Mouse (Mus musculus) forebrain, embryonic 15.5 days (tissue): Measurements from ENCODE around the gene Cdr2l. TPM values are rescaled to one million over a fixed set of nuclear protein-coding genes. Genes with fewer than 3 reads are reported as not detected.

Source experiments
- ATAC-seq: fragments of 200-750 bp; cut with Nextera tagmentation; replicated peaks from 2 replicates; pipeline ENCODE4 v1.8.0; 2017; ENCODE audit warnings: mild to moderate bottlenecking, moderate TSS enrichment, moderate library complexity
- H3K27ac ChIP-seq: fragments of 300-500 bp; sonication (generic); replicated peaks from 2 replicates; pipeline ENCODE4 v1.5.1; 2015; ENCODE audit warnings: mild to moderate bottlenecking, inconsistent platforms
- H3K27me3 ChIP-seq: fragments of 300-500 bp; sonication (generic); 2 replicates; pipeline ENCODE4 v1.6.1; 2015; ENCODE audit warnings: inconsistent platforms
- H3K36me3 ChIP-seq: fragments of 300-500 bp; sonication (generic); 2 replicates; pipeline ENCODE4 v1.6.1; 2015; ENCODE audit warnings: mild to moderate bottlenecking, inconsistent platforms
- H3K4me1 ChIP-seq: fragments of 300-500 bp; sonication (generic); 2 replicates; pipeline ENCODE4 v1.6.1; 2015; ENCODE audit warnings: inconsistent platforms
- H3K4me2 ChIP-seq: fragments of 300-500 bp; sonication (generic); replicated peaks from 2 replicates; pipeline ENCODE4 v1.6.1; 2015; ENCODE audit warnings: mild to moderate bottlenecking, inconsistent platforms
- H3K4me3 ChIP-seq: fragments of 300-500 bp; sonication (generic); 2 replicates; pipeline ENCODE4 v1.5.1; 2015; ENCODE audit warnings: mild to moderate bottlenecking, inconsistent platforms
- H3K9ac ChIP-seq: fragments of 300-500 bp; sonication (generic); replicated peaks from 2 replicates; pipeline ENCODE4 v1.6.1; 2015; ENCODE audit warnings: mild to moderate bottlenecking, inconsistent platforms
- H3K9me3 ChIP-seq: fragments of 300-500 bp; sonication (generic); 2 replicates; pipeline ENCODE4 v1.6.1; 2016; ENCODE audit warnings: inconsistent platforms
- WGBS: fragments of 180-500 bp; shearing (Covaris S2); methylation state at CpG from one replicate; pipeline ENCODE4 v1.1.7; 2015; ENCODE audit warnings: mixed read lengths; 5-methylcytosine and 5-hydroxymethylcytosine counted together
- polyA plus RNA-seq: library from polyadenylated mRNA; unstranded; fragments of >200 nt; fragmentation: Nextera tagmentation; extraction: Ambion mirVana; gene quantifications from 2 replicates; pipeline ENCODE4 v1.2.1, GENCODE M21; 2015

The Cdr2l gene
- polyA plus RNA-seq, 1 experiment from 2014 or later: 21.2 TPM

DNA sequence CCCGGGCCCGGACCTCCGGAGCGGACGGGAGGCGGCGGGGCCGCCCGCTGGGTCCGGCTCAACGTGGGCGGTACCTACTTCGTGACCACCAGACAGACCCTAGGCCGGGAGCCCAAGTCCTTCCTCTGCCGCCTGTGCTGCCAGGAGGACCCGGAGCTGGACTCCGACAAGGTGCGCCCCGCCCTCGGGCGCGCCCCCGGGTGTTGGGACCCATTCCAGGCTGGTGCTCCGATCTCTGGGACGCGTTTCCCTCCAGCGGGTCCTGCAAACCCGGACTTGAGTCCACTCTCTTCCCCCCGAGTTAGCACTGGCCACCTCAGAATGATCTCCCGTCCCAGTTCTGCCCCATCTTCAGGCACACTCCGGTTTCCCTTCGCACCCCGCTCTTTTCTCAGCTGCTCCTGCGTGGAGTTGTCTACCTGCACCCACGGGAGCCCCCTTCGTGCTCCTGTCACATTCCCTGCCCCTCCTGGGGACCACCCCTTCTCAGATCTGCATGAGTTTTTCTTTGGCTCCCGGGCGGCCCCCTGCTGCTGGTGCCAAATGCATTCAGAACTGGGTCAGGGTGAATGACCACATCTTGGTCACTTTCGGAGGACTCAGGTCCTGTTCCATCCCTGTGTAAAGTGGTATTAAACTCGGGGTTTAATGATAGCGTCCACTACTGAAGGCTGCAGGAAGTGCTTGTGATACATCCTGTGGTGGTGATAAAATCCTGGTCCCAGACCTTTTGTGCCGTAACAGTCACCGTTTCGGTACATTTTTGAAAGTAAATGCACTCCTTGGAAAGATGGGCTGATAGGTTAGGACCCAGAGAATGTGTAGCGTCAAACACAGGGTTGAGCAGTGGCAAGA is 38.8 kb downstream of the Cdr2l start:
- 2% methylated on average over 36 of the region's 45 CpGs for WGBS

GRCm38 (mm10) chr11:115421328-115421727 is 39.6 kb downstream of the Cdr2l start:
- H3K4me1 ChIP-seq: peaks cover 28% of the 10 kb centered on the region
- peak overlapping the region; percentile 97; the same call in 1 of the 2 replicates for H3K4me3 ChIP-seq
- H3K4me2 ChIP-seq: peak overlapping the region; percentile 93
- WGBS: 61% methylated on average over 1 of the region's 1 CpGs
- H3K9me3 ChIP-seq: no peaks in the 10 kb centered on the region
- no peak overlapping the region for H3K27ac ChIP-seq
- no peaks in the 10 kb centered on the region for H3K27me3 ChIP-seq
- peaks cover 10% of the 10 kb centered on the region for H3K36me3 ChIP-seq
- peak overlapping the region; percentile 97 for H3K9ac ChIP-seq
- ATAC-seq: no peak

More for the DNA sequence above, 38.8 kb downstream of the Cdr2l start:
- peak; percentile 73 for ATAC-seq
- Histone ChIP-seq H3K4me1 (peaks cover 28% of the 10 kb centered on the region), H3K9me3 (no peaks in the 10 kb centered on the region), H3K27me3 (no peaks in the 10 kb centered on the region), H3K4me3 (peak overlapping the region; percentile 97), H3K36me3 (peaks cover 13% of the 10 kb centered on the region), H3K4me2 (peak overlapping the region; percentile 93), H3K9ac (peak overlapping the region; percentile 97), H3K27ac (peak overlapping the region; percentile 84)

GRCm38 (mm10) chr11:115421972-115422371 is 40.3 kb downstream of the Cdr2l start:
- 87% methylated on average over 16 of the region's 16 CpGs for WGBS
- no peak overlapping the region for H3K4me2 ChIP-seq
- peaks cover 13% of the 10 kb centered on the region for H3K36me3 ChIP-seq

DNA sequence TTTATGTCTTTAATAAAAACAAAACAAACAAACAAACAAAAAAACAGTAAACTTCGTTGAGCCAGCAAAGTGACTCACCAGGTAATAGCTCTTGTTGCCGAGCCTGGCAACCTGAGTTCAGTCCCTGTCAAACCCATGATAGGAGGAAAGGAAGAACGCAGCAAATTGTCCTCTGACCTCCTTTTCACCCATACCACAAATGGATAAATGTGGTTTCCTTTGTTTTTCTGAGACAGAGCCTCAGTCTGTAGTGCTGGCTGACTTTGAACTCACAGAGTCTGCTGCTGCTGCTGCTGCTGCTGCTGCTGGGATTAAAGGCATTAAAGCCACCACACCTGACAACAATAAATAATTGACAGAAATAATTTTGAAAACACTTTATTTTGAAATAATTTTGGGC is 41.4 kb downstream of the Cdr2l start:
- peaks cover 13% of the 10 kb centered on the region for H3K36me3 ChIP-seq
- no peaks in the 10 kb centered on the region for H3K9me3 ChIP-seq
- ATAC-seq: no peak
- H3K27me3 ChIP-seq: no peaks in the 10 kb centered on the region
- no peak overlapping the region for H3K27ac ChIP-seq
- no peak overlapping the region for H3K4me3 ChIP-seq
- peaks cover 35% of the 10 kb centered on the region for H3K4me1 ChIP-seq
- H3K4me2 ChIP-seq: no peak overlapping the region
- no peak overlapping the region for H3K9ac ChIP-seq
- WGBS: 89% methylated on average over 3 of the region's 3 CpGs

More at GRCm38 (mm10) chr11:115421972-115422371, 40.3 kb downstream of the Cdr2l start:
- Histone ChIP-seq H3K27ac (no peak overlapping the region), H3K27me3 (no peaks in the 10 kb centered on the region), H3K9ac (no peak overlapping the region), H3K9me3 (no peaks in the 10 kb centered on the region), H3K4me1 (peaks cover 28% of the 10 kb centered on the region), H3K4me3 (no peak overlapping the region)
- ATAC-seq: no peak

- Histone ChIP-seq H3K27me3 (no peaks in the 10 kb centered on the region), H3K9me3 (no peaks in the 10 kb centered on the region), H3K4me1 (peaks cover 22% of the 10 kb centered on the region), H3K4me3 (no peak overlapping the region), H3K27ac (no peak overlapping the region), H3K9ac (no peak overlapping the region), H3K4me2 (no peak overlapping the region), H3K36me3 (peaks cover 19% of the 10 kb centered on the region)
- ATAC-seq: no peak
- 88% methylated on average over 7 of the region's 7 CpGs for WGBS
Observed at GRCm38 (mm10) chr11:115424666-115425065, 43.0 kb downstream of the Cdr2l start.

DNA sequence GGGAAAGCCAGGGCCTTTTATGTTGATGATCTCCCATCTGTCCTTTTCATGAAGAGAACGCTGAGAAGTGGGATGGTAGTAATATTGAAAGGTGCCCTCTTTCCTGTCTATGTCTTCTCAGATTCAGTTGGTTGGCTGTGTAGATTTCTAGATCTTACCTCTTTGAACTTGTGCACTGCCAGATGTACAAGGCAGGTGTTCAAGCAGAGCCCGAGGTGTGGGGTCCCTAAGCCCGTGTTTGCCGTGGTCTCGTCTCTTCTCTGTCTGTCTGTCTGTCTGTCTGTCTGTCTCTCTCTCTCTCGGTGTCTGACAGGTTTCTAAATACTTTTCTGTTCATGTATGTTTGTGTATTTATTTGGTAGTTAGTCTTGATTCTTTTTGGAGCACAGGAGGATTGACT is 44.0 kb downstream of the Cdr2l start:
- no peak overlapping the region for H3K4me2 ChIP-seq
- peaks cover 21% of the 10 kb centered on the region for H3K4me1 ChIP-seq
- WGBS: 89% methylated on average over 6 of the region's 6 CpGs
- no peak overlapping the region for H3K27ac ChIP-seq
- H3K9ac ChIP-seq: no peak overlapping the region
- no peak overlapping the region for H3K4me3 ChIP-seq
- no peaks in the 10 kb centered on the region for H3K9me3 ChIP-seq
- ATAC-seq: no peak
- peaks cover 25% of the 10 kb centered on the region for H3K36me3 ChIP-seq
- H3K27me3 ChIP-seq: no peaks in the 10 kb centered on the region

GRCm38 (mm10) chr11:115427482-115428331 is 46.0 kb downstream of the Cdr2l start:
- H3K4me1 ChIP-seq: peaks cover 11% of the 10 kb centered on the region
- H3K9me3 ChIP-seq: no peaks in the 10 kb centered on the region
- peaks cover 41% of the 10 kb centered on the region for H3K36me3 ChIP-seq
- H3K27me3 ChIP-seq: no peaks in the 10 kb centered on the region
- peak overlapping the region; percentile 39 for H3K4me2 ChIP-seq
- peak overlapping the region; percentile 66 for H3K27ac ChIP-seq
- 32% methylated on average over 20 of the region's 20 CpGs for WGBS
- peak overlapping the region; percentile 27 for H3K9ac ChIP-seq
- peak overlapping the region; percentile 10; the same call in 1 of the 2 replicates for H3K4me3 ChIP-seq
- peak; percentile 72 for ATAC-seq

DNA sequence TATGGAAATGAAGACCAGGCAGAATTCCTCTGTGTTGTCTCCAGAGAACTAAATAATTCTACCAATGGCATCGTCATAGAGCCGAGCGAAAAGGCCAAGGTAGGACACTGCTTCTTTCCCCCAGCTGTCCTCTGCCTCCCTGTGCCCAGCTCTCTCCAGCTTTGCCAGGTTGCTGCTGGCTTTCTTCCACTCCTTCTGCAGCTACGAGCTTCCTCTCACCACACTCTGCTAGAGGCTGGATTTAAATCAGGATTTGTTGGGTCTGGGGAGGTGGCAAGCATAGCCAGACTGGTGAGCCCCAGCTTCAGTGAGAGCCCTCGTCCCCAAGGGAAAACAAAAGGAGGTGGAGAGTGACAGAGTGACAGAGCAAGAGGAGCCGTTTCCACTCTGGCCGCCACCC is 47.6 kb downstream of the Cdr2l start:
- no peak overlapping the region for H3K9ac ChIP-seq
- H3K27me3 ChIP-seq: no peaks in the 10 kb centered on the region
- no peaks in the 10 kb centered on the region for H3K9me3 ChIP-seq
- H3K4me2 ChIP-seq: no peak overlapping the region
- H3K27ac ChIP-seq: no peak overlapping the region
- peaks cover 41% of the 10 kb centered on the region for H3K36me3 ChIP-seq
- 86% methylated on average over 7 of the region's 7 CpGs for WGBS
- ATAC-seq: no peak
- peaks cover 11% of the 10 kb centered on the region for H3K4me1 ChIP-seq
- H3K4me3 ChIP-seq: no peak overlapping the region

DNA sequence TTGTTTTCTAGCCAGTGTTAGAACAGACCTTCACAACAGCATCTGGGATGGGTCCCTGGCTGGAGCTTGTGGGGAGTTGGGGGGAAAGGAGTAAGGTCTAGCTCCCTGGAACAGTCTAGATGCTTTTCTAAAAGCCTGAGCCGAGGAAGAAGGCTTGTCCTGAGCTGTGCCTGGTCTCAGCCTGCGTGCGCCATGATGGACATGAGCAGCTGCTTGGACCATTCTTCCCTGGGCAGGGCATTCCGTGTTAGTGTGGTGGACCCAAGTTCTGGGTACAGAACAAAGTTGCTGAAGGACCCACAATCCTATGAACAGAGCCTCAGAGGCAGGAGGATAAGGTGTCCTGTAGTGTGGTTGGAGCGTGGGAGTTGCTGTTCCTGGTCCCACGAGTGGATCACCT is 48.8 kb downstream of the Cdr2l start:
- Histone ChIP-seq H3K36me3 (peaks cover 37% of the 10 kb centered on the region), H3K4me1 (peaks cover 14% of the 10 kb centered on the region), H3K27me3 (no peaks in the 10 kb centered on the region), H3K9me3 (no peaks in the 10 kb centered on the region), H3K4me2 (no peak overlapping the region), H3K4me3 (no peak overlapping the region), H3K27ac (no peak overlapping the region), H3K9ac (no peak overlapping the region)
- 96% methylated on average over 6 of the region's 6 CpGs for WGBS
- no peak for ATAC-seq

DNA sequence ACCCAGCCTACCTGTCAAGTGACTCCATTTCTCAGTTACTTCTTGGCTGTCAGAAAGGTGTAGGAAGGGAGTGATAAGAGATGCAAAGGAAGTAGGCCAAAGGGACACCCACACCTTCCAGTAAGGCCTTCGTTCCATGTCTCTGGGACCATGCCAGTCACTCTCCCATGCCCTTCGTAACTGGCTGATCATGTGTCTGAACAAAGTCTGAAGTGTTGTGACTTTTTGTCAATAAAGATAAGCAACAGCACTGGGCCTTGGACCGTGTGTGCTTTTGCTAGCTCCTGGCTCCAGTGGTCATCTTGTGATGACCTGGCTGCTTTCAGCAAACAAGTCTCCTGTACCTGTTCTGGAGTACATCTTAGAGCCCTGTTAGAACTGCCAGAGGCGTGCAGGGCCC is 51.1 kb downstream of the Cdr2l start:
- Histone ChIP-seq H3K27me3 (no peaks in the 10 kb centered on the region), H3K9me3 (no peaks in the 10 kb centered on the region), H3K9ac (no peak overlapping the region), H3K27ac (no peak overlapping the region), H3K4me3 (no peak overlapping the region), H3K4me1 (peaks cover 15% of the 10 kb centered on the region), H3K36me3 (peaks cover 27% of the 10 kb centered on the region), H3K4me2 (no peak overlapping the region)
- ATAC-seq: no peak
- 80% methylated on average over 4 of the region's 4 CpGs for WGBS

DNA sequence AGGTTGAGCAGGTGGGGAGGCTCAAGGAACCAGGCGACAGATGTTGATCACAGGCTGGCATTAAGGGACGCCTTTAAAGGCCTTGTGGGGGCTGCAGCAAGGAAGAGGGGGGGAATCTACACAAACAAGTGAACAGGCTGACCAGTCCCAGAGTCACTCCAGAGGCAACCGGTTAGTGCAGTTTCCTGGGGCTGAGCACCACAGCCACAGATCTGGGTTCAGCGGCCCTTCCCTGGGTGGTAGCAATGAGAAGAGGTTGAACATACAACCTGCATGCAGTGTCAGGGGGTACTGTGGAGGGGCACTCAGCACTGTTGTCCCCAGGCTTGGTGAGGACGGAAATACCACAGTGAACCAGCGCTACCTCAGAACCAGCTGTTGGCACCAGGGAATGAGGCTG is 51.6 kb downstream of the Cdr2l start:
- Histone ChIP-seq H3K27me3 (no peaks in the 10 kb centered on the region), H3K9ac (no peak overlapping the region), H3K27ac (no peak overlapping the region), H3K9me3 (no peaks in the 10 kb centered on the region), H3K4me1 (peaks cover 12% of the 10 kb centered on the region), H3K4me2 (no peak overlapping the region), H3K36me3 (peaks cover 27% of the 10 kb centered on the region), H3K4me3 (no peak overlapping the region)
- no peak for ATAC-seq
- WGBS: 86% methylated on average over 6 of the region's 6 CpGs
